Mouse (Mus musculus) liver, embryonic 14.5 days (tissue): ENCODE results near the gene Baiap2l1. TPM values are rescaled to one million over a fixed set of nuclear protein-coding genes. Genes with fewer than 3 reads are reported as not detected.

Experiments
- ATAC-seq: fragments of 200-750 bp; cut with Nextera tagmentation; 2 replicates; pipeline ENCODE4 v1.8.0; 2017; ENCODE audit warnings: moderate number of reproducible peaks, mild to moderate bottlenecking, moderate library complexity; ENCODE audit not compliant: insufficient read depth
- DNase-seq, 3 experiments: peaks; one replicate each; pipeline ENCODE4 v3.0.0-alpha.2; 2012 to 2013; ENCODE audit warnings: low read depth in 3 of 3, low spot score in 3 of 3
- H3K27ac ChIP-seq: fragments of 300-500 bp; sonication (generic); 2 replicates; pipeline ENCODE4 v1.5.1; 2014; ENCODE audit warnings: moderate library complexity, mild to moderate bottlenecking, control low read depth, inconsistent platforms
- H3K27me3 ChIP-seq: fragments of 300-500 bp; sonication (generic); 2 replicates; pipeline ENCODE4 v1.6.1; 2014; ENCODE audit warnings: mild to moderate bottlenecking, low read length, moderate library complexity; ENCODE audit not compliant: control insufficient read depth, insufficient read depth
- H3K36me3 ChIP-seq: fragments of 300-500 bp; sonication (generic); replicated peaks from 2 replicates; pipeline ENCODE4 v1.6.1; 2014; ENCODE audit warnings: low read depth; ENCODE audit not compliant: control insufficient read depth, insufficient read depth
- H3K4me1 ChIP-seq, 2 experiments: fragments of 200-500 bp in 1 of 2; fragments of 300-500 bp in 1 of 2; sonication (generic) in 1 of 2; replicated peaks; 2 replicates each; pipeline ENCODE4 v1.6.1; 2012 to 2014; ENCODE audit warnings: antibody characterized with exemption in 1 of 2, inconsistent platforms in 1 of 2, low read length in 1 of 2; ENCODE audit not compliant: control insufficient read depth in 2 of 2, insufficient read depth in 2 of 2
- H3K4me2 ChIP-seq: fragments of 300-500 bp; sonication (generic); 2 replicates; pipeline ENCODE4 v1.6.1; 2014; ENCODE audit warnings: low read depth, mild to moderate bottlenecking, control low read depth, moderate library complexity
- H3K4me3 ChIP-seq, 2 experiments: fragments of 200-500 bp in 1 of 2; fragments of 300-500 bp in 1 of 2; sonication (generic) in 1 of 2; 2 replicates each; pipeline ENCODE4 v1.5.1; 2012 to 2014; ENCODE audit warnings: low read depth in 2 of 2, low read length in 2 of 2, mild to moderate bottlenecking in 2 of 2, control low read depth in 1 of 2, inconsistent platforms in 1 of 2, moderate library complexity in 1 of 2; ENCODE audit not compliant: insufficient read depth in 1 of 2
- H3K9ac ChIP-seq: fragments of 300-500 bp; sonication (generic); replicated peaks from 2 replicates; pipeline ENCODE4 v1.6.1; 2014; ENCODE audit warnings: mild to moderate bottlenecking, control low read depth, moderate library complexity
- H3K9me3 ChIP-seq: fragments of 300-500 bp; sonication (generic); 2 replicates; pipeline ENCODE4 v1.6.1; 2016; ENCODE audit warnings: low read length, mixed read lengths; ENCODE audit not compliant: control insufficient read depth
- CTCF ChIP-seq: IDR thresholded peaks from 2 replicates; pipeline ENCODE4 v1.5.1; 2016; ENCODE audit warnings: antibody characterized with exemption, low read depth, control low read depth
- EP300 ChIP-seq: IDR thresholded peaks from 2 replicates; pipeline ENCODE4 v1.6.1; 2016; ENCODE audit warnings: antibody characterized with exemption, low read depth
- WGBS: fragments of 180-500 bp; shearing (Covaris S2); extraction: QIAGEN DNeasy Blood & Tissue Kit; methylation state at CpG from one replicate; pipeline ENCODE4 v1.1.7; 2014; ENCODE audit not compliant: insufficient replicate concordance; 5-methylcytosine and 5-hydroxymethylcytosine counted together
- polyA plus RNA-seq, 2 experiments: library from polyadenylated mRNA; depleted of rRNA in 1 of 2; stranded (reverse) in 1 of 2; unstranded in 1 of 2; fragments of >200 nt; fragmentation: Nextera tagmentation in 1 of 2; extraction: Ambion mirVana in 1 of 2; gene quantifications; 2 replicates each; pipeline versions ENCODE4 v1.2.1 to v1.2.3; 2012 to 2014

The Baiap2l1 gene
- polyA plus RNA-seq, 2 experiments: 2.4 to 3.8 TPM

GRCm38 (mm10) chr5:144218061-144218460, 139.9 kb downstream of the Baiap2l1 start:
- TF ChIP-seq EP300 (no peak), CTCF (no peak)

GRCm38 (mm10) chr5:144215992-144216391, 141.9 kb downstream of the Baiap2l1 start:
- Histone ChIP-seq H3K27ac (no peak overlapping the region), H3K27me3 (no peaks in the 10 kb centered on the region), H3K4me2 (no peak overlapping the region), H3K9me3 (no peaks in the 10 kb centered on the region), H3K4me1 (no peaks in the 10 kb centered on the region), H3K36me3 (no peaks in the 10 kb centered on the region), H3K4me3 (no peak overlapping the region), H3K9ac (no peak overlapping the region)
- 13% methylated on average over 2 of the region's 2 CpGs for WGBS
- TF ChIP-seq CTCF (no peak), EP300 (no peak)
- DNase-seq (no peak), ATAC-seq (no peak)

More at GRCm38 (mm10) chr5:144218061-144218460, 139.9 kb downstream of the Baiap2l1 start:
- DNase-seq (no peak), ATAC-seq (no peak)
- no peak overlapping the region for H3K4me3 ChIP-seq
- H3K36me3 ChIP-seq: no peaks in the 10 kb centered on the region
- no peak overlapping the region for H3K9ac ChIP-seq
- WGBS: 45% methylated on average over 7 of the region's 7 CpGs
- H3K9me3 ChIP-seq: no peaks in the 10 kb centered on the region
- H3K27ac ChIP-seq: no peak overlapping the region
- H3K4me2 ChIP-seq: no peak overlapping the region
- peaks cover 0 to 8% of the 10 kb centered on the region in 2 experiments; a peak in 1 of 4 replicates for H3K4me1 ChIP-seq
- no peaks in the 10 kb centered on the region for H3K27me3 ChIP-seq

Other genes with a start within 250 kb of the Baiap2l1 start
- gene Bhlha15, start 167.8 kb downstream of the Baiap2l1 start, polyA plus RNA-seq (2012; rRNA removed): 0.39 and 0.42 TPM in 2 replicates
- gene Bhlha15, start 167.8 kb downstream of the Baiap2l1 start, polyA plus RNA-seq (2014; fragmentation: Nextera tagmentation; extraction: Ambion mirVana): 0.28 and 0.38 TPM in 2 replicates
- gene Tecpr1, start 134.5 kb downstream of the Baiap2l1 start, polyA plus RNA-seq (2012; rRNA removed): 2.0 and 2.6 TPM in 2 replicates
- 1.3 and 1.4 TPM in 2 replicates for gene Tecpr1, start 134.5 kb downstream of the Baiap2l1 start, polyA plus RNA-seq (2014; fragmentation: Nextera tagmentation; extraction: Ambion mirVana)
- 9.0 and 12.1 TPM in 2 replicates for gene Bri3, start 113.7 kb downstream of the Baiap2l1 start, polyA plus RNA-seq (2012; rRNA removed)
- gene Bri3, start 113.7 kb downstream of the Baiap2l1 start, polyA plus RNA-seq (2014; fragmentation: Nextera tagmentation; extraction: Ambion mirVana): 15.9 and 18.5 TPM in 2 replicates
- 0.02 TPM in 1 of 2 replicates, not detected in the other for gene Nptx2, start 187.8 kb upstream of the Baiap2l1 start, polyA plus RNA-seq (2012; rRNA removed)
- not detected in 2 replicates for gene Nptx2, start 187.8 kb upstream of the Baiap2l1 start, polyA plus RNA-seq (2014; fragmentation: Nextera tagmentation; extraction: Ambion mirVana)